Mouse (Mus musculus) G1E-ER4 (cell line): ENCODE measurements around the gene Akap3. TPM values are rescaled to one million over a fixed set of nuclear protein-coding genes. Genes with fewer than 3 reads are reported as not detected.

Experiments used
- GATA1 ChIP-seq: IDR thresholded peaks from one replicate; pipeline ENCODE4 v1.8.0; 2012; ENCODE audit warnings: low read length, inconsistent platforms
- polyA plus RNA-seq: library from polyadenylated mRNA; stranded (reverse); fragments of >175 nt; gene quantifications from 2 replicates; pipeline ENCODE4 v1.2.3, GENCODE M21; 2012

The Akap3 gene
- not detected in 2 replicates for polyA plus RNA-seq

DNA sequence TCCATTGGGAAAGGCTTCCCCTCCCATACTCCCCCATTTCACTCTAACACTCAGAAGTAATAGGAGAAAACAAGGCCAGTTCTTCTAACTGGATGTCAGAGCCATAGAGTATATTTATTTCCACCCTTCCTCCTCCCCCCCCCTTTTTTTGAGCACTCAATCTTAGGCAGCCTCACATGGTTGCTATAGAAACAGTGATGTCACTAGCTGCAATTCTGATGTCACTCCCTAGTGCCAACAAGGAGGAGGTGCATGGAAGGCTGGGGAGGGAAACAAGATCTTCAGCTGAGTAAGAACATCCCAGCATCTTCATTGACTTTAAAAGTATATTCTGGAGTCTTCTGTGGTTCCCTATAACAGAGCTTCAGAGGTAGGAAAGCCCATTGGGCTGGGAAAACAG is at the start of gene Akap3:
Akap3 (plus strand) TSS at position 218 of the 400 bp plus-strand sequence.
- no peak for TF ChIP-seq GATA1

DNA sequence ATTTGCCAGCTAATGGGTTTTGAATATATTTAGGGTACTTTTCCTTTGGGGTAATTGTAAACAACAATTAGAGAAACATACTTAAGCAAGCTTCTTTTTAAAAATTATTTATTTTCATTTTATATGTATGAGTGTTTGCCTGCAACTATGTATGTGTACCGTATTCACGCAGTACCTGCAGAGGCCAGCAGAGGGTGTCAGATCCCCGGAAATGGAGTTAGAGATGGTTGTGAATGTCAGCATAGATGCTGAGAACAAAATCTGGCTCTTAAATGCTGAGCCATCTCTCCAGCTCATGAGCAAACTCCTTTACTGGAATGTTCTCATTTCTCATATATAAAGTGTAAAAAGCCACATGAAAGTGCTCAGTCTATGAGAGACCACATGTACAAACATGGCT is 46.1 kb upstream of the Akap3 start:
- no peak for TF ChIP-seq GATA1

DNA sequence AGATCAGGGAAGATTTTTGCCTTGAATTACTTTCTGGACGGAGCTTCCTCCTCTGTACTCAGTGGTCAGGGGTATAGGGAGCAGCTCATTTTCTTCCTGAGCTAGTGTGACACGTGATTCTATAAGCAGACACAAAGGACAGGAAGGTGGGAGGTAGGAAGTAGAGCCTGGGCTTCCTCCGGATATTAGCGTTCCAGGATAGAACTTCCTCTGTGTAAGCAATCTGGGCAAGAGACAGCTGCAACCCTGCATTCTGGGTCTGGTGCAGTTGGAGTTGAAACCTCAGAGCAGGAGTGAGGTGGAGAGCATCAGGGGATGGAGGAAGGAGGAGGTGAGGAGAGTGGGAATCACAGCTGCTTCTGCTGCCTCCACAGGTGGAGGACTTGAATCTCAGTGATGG is 44.8 kb upstream of the Akap3 start:
- TF ChIP-seq GATA1, result no peak

DNA sequence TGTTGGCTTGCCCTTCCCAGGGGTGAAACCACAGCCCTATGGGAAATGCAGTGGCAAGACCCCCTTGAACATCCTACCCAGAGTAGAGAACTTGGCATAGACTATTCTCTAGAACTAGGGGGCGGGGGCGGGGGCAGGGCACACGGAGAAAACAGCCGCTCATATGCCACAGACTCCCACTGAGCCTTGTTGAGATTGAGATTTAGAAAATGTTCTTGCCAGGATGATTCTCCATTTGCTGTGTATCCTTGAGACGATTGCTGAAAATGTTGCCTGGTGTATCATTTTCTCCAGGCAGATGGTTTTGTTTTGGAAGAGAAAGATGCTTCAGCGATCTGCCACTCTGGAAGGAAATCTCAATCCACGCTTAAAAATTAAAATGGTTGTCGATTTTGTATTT is 44.3 kb upstream of the Akap3 start:
- TF ChIP-seq GATA1, result no peak

DNA sequence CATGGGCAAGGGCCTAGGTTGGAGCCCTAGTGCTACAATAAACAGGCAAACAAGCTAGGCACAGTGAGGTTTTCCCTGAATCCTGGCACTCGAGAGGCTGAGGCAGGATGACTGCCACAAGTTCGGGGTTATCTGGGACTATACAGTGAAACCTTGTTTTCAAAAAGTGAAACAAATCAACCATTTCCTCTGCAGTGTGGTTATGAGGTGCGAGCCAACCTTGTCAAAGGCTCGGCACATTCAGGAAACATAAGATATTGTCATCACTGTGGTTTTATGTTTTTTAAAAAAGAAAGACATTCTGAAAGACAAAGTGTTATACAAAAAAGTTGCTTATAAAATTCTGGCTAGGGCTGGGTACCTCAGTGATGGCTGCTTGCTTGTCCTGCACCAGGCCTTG is 41.4 kb upstream of the Akap3 start:
- no peak for TF ChIP-seq GATA1

DNA sequence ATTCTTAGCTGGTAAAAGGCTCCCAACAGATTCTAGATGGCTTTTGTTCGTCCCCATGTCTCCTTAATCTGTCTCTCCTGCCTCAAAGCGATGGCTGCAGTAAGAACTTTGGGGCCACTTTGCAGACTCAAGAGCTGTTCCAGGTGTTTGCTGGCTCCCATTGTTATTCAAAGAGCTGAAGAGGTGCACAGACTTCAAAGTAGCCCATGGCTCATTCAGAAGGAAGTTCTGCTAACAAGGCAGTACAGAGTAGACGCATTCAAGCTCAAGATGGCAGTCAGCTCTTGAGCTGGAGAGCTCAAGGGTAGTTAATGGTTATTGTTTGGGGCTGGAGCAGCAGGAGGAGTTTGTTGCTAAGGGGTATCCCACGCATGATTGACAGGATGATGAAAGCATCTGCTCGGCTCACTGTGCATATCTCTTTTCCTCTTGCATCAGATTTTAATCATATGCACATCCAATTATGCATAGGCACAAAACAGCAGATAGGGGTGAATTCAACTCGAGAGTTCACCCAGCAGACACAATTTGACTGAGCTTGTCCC is 37.6 kb upstream of the Akap3 start:
- TF ChIP-seq GATA1, result no peak

DNA sequence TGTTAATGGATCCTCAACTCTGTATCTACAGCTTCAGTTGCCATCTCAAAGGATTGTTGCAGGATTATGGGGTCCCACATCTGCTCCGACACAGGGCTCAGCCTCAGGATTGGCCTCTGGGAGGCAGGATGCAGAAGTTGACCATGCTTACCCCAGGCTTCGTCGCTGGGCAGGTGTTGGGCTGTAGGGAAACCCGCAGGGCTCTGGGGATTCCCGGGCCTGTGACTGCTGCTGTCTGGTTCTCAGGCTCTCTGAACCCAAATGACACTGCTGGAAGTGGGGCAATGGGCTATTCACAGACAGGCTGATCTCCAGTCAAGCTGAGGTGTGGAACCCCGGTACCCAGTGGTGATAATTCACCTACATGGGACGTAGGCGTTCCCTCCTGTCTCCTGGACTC is 36.6 kb upstream of the Akap3 start:
- TF ChIP-seq GATA1, result no peak

DNA sequence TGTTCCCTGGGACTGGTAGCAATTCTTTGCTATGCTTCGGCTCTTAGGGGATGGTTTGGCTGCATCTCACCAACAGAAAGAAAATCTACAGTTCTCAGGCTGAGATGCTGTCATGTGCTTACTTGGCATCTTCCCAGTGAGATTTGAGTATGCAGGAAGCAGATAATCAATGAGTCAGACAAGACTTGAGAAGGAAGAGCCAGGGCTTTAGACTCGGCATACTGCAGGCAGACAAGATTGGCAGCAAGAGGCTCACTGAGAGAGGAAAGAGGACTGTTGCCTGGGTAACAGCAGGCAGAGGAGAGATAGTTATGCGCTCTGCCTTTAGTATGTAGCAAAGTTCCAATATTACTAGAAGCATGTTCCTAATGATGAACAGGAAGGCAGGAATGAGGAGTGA is 29.8 kb upstream of the Akap3 start:
- TF ChIP-seq GATA1, result no peak

DNA sequence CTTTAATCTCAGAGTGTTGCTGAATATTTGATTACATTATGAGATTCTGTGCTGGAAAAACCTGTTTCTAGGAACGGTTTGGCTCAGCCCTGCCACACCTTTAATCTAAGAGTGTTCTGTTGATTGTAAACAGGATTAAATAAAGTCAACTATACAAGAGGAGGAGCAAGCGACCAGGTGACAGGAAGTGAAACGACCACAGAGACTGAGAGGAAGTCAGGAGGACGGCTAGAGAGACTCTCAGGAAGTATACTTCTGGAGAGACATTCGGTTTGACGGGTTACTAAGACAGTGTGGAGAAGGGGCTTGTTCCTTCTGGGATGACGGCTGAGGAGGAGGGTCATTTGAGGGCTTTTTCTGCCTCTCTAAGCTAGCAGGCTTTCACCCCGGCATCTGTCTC is 16.3 kb upstream of the Akap3 start:
- TF ChIP-seq GATA1, result no peak

DNA sequence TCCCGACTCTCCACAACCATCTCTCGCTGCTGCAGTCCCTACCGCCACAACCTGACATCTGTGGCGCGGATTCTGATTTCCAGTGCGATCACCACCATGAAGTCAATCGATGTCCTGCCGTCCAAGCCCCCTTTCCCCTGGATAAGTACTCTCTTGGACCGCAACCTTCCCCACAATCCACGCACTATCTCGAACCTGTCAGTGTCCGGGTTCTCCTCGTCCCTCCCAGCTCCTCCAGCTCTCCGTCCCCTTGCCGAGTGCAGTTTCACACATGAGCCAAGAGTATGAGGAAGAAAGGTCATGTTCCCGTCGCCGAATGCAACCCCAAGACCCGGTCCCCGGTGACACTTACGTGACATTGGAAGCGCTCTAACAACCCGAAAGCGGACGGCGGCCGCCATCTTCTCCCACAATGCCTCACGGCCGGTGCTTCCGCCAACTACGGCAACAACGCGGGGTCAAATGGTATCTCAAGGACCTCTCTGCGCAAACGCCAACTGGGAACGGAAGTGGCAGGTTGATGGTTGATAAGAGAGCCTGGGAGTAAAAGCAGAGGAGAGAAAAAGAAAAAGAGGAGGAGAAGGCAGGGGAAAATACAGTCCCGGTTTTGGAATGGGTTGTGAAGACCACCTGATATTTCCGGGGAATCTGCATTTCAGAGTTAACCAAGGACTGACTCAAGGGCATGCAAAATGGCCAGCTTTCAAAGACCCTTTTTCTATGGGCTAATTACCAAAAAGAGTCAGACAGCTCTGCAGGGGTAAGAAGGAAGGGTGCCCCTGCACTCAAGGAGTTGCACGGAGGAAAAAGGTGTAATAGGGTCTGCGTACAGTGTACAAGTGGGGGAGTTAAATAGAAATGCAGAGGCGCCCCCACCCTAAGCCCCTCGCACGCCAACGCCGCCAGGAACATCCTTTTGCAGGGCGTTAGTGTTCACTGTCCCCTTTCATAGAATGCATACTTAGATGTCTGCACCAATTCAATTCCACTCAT is 3.9 kb upstream of the Akap3 start, which contains the start of gene Ndufa9:
Ndufa9 (minus strand) TSS at position 425 of the 993 bp plus-strand sequence.
- TF ChIP-seq GATA1, result no peak

DNA sequence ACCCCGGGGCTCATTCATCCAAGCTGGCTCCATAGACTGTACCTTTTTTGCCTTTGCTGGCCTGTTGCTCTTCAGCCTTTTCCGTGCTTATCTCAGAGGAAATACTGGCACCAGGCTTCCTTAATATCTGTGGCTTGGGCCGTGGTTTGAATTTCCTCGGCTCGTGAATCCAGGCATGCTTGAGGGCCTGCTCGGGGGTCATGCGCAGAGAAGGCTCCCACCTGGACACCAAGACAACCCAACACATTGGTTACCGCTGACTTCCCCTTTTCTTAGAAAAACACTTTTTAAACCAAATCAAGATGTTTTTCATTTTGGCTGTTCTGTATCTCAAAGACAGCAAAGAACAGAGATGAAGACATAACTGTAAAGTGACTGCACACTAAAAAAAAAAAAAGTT is 24.2 kb downstream of the Akap3 start:
- no peak for TF ChIP-seq GATA1

DNA sequence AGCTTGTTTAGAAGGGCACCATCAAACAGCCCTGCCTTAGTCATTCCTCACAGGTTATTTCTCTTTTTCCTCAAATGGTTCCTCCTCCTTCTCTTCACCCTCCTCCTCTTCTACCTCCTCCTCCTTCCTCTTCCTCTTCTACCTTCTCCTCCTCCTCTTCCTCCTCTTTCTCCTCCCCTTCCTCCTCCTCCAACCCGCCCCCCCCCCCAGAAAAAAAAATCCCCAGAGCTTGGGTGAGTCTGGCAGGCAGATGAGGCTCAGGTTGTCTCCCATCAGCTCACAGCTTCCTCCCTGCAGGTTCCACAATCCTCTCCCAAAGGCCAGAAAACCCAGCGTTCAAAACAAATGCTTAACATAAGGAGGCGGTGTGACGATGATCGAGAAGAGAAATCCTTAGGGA is 54.5 kb downstream of the Akap3 start:
- TF ChIP-seq GATA1, result no peak

DNA sequence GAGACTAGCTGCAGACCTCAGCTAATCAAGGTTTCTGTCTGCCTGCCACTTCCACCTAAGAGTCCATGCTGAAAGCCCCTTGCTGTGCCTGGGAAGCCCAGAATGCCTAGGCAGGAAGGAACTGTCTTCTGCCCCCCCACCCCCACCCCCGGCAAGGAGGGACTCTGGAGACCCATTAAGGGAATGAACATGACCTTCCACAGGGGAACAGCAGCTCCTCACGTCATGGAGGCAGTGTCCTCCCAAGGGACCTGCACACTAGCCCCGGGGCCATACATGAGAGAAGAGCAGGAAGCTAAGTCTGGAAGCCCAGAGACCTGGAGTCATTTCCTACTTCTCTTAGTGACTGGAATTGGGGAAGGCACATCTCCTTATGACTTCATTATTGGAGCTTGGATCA is 55.0 kb downstream of the Akap3 start:
- TF ChIP-seq GATA1, result no peak

DNA sequence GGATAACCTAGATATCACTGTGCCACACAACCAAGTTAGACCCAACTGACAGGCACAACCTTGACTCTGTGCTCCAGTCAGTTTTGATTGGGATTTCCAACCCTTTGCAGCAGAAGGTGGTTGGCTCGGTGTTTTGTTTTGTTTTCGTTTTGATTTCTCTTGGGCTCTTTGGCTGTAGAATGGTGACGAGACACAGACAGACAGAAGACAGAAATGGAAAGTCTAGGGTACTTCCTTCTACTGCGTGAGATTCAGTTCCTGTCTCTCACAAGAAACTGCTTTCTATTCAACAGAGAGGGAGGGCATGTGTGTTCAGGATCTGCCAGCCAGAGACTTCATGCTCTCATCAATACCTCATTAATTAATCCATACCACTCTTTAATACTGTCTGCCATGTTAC is 57.8 kb downstream of the Akap3 start:
- TF ChIP-seq GATA1, result no peak

DNA sequence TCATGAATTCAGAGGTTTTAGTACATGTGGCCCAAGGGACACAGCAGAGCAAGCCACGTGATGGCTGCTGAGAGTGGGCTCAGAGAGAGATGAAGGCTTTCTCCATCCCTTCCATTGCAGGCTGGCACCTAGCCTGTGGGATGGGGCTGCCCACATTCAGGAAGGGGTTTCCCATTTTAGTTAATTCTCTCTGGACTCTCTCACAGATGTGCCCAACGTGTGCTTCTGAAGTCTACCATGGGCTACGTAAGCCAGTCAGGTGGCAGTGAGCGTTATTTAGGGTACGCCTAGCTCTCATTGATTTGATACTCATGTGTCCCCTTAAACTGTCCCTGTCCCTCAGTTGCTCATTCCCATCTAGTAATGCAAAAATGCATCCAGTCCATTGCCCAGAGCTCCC is 62.0 kb downstream of the Akap3 start:
- no peak for TF ChIP-seq GATA1

DNA sequence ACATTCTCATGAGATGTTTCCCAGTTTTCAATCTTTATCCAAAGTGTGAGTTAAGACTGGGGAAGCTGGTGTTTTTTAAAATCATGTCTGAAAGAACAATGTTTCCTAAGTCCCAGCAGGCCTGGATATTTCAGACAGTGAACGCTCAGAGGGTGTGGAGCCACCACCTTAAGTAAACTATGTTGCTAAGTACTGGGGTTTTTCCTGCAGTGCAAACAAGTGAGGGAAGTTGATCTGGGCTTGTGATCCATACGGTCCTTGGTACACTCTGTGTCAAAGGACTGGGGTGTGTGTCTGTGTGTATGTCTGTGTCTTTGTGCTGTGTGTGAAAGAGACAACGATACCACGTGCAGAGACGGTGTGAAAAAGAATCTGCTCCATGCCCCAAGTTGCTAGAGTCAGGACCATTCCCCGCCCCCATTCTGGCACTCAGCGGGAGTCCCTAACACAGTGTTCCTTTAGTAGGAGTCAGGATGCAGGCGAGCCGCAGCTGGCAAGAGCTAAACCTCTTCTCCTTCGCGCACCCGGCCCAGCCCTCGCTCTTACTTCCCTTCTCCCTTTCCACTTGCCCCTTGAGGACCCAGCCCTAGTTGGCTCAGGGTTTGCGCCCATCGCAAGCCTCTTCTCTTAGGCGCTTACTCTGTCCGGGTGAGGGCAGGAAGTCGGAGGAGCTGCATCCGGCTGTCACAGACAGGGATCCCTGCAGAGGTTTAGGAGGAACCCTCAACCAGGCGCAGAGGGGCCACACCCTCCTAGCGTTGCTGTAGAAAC is 68.4 kb downstream of the Akap3 start, which contains the start of gene Dyrk4:
Dyrk4 (minus strand) TSS at position 729 of the 771 bp plus-strand sequence.
- no peak for TF ChIP-seq GATA1

Other genes with a start within 250 kb of the Akap3 start
- gene Kcna1, start 206.7 kb upstream of the Akap3 start, polyA plus RNA-seq, result not detected in 2 replicates
- not detected in 2 replicates for gene Kcna6, start 112.4 kb upstream of the Akap3 start, polyA plus RNA-seq
- gene Ndufa9, start 4.0 kb upstream of the Akap3 start, polyA plus RNA-seq, result 4.4 and 5.1 TPM in 2 replicates
- not detected in 2 replicates for gene Dyrk4, start 68.7 kb downstream of the Akap3 start, polyA plus RNA-seq
- 34.6 and 57.7 TPM in 2 replicates for gene Rad51ap1, start 86.5 kb downstream of the Akap3 start, polyA plus RNA-seq
- 3.1 TPM in 2 replicates for gene D6Wsu163e, start 86.9 kb downstream of the Akap3 start, polyA plus RNA-seq
- not detected in 2 replicates for gene Fgf6, start 162.5 kb downstream of the Akap3 start, polyA plus RNA-seq
- not detected in 2 replicates for gene Fgf23, start 219.8 kb downstream of the Akap3 start, polyA plus RNA-seq